Mouse (Mus musculus): Measurements from ENCODE around the gene Tigd3.

- TF ChIP-seq POLR2A (IDR thresholded peaks at IDR 0.05; ENCODE audit: low read depth, low read length) (peak; percentile 62), CTCF (conservative IDR thresholded peaks at IDR 0.05; ENCODE audit: insufficient read depth, insufficient read length, low read depth, low read length) (peak; percentile 13; the same call in 1 of the 2 replicates)
These were observed 51.8 kb downstream of the Tigd3 start for GRCm38 (mm10) chr19:5841999-5842784.
